Mouse (Mus musculus) heart, postnatal 0 days (tissue): ENCODE results near the gene Commd8.

Experiments
- CTCF ChIP-seq: IDR thresholded peaks from 2 replicates; pipeline ENCODE4 v1.5.1; 2016; ENCODE audit warnings: antibody characterized with exemption, control low read depth, low read depth
- EP300 ChIP-seq: IDR thresholded peaks from 2 replicates; pipeline ENCODE4 v1.6.1; 2016; ENCODE audit warnings: antibody characterized with exemption, low read depth

- TF ChIP-seq CTCF (no peak), EP300 (no peak)
Observed at GRCm38 (mm10) chr5:72173521-72173920, 5.5 kb upstream of the Commd8 start.
